Mouse (Mus musculus) thymus, postnatal 10 days (tissue): ENCODE data around the gene Yme1l1.
A peak's percentile ranks its signal among the peaks of the same experiment; 100 is the strongest.

Experiments
- DNase-seq, 2 experiments: peaks; one replicate each; pipeline ENCODE4 v3.0.0; 2021; ENCODE audit warnings: low spot score in 2 of 2

The Yme1l1 gene

GRCm38 (mm10) chr2:23155777-23156607 lies at the start of gene Yme1l1, which contains the start of gene Mastl:
TSS of gene Yme1l1 (plus strand) at chr2:23156369.
TSS of gene Mastl (minus strand) at chr2:23156024.
- peak; percentile 97 for DNase-seq

- DNase-seq: no peak
These were observed 36.6 kb upstream of the Yme1l1 start for GRCm38 (mm10) chr2:23119573-23119972.

- DNase-seq: no peak
These were observed 959 bp upstream of the Yme1l1 start for GRCm38 (mm10) chr2:23155199-23155621.

GRCm38 (mm10) chr2:23156608-23157081 lies 476 bp downstream of the Yme1l1 start:
- DNase-seq: no peak

GRCm38 (mm10) chr2:23172305-23172704 lies 16.1 kb downstream of the Yme1l1 start:
- DNase-seq: no peak

- DNase-seq: no peak
These were observed 38.2 kb downstream of the Yme1l1 start for GRCm38 (mm10) chr2:23194366-23194765.

GRCm38 (mm10) chr2:23201034-23201433 lies 44.9 kb downstream of the Yme1l1 start:
- DNase-seq: no peak

GRCm38 (mm10) chr2:23202900-23203670 lies 46.9 kb downstream of the Yme1l1 start:
- no peak for DNase-seq

GRCm38 (mm10) chr2:23207070-23207526 lies 50.9 kb downstream of the Yme1l1 start, which contains the start of gene 4931423N10Rik:
TSS of gene 4931423N10Rik (plus strand) at chr2:23207476.
- DNase-seq: no peak

GRCm38 (mm10) chr2:23213661-23214060 lies 57.5 kb downstream of the Yme1l1 start:
- no peak for DNase-seq

GRCm38 (mm10) chr2:23225199-23225598 lies 69.0 kb downstream of the Yme1l1 start:
- no peak for DNase-seq

GRCm38 (mm10) chr2:23228463-23228862 lies 72.3 kb downstream of the Yme1l1 start:
- no peak for DNase-seq

GRCm38 (mm10) chr2:23234065-23234773 lies 78.0 kb downstream of the Yme1l1 start:
- no peak for DNase-seq
